Mouse (Mus musculus) Patski (cell line): ENCODE results near the gene Nup210l. TPM values are rescaled to one million over a fixed set of nuclear protein-coding genes. Genes with fewer than 3 reads are reported as not detected.

ENCODE experiments used
- ATAC-seq: fragments of 100-300 bp; one replicate; pipeline ENCODE4 v1.8.0; 2021
- CTCF ChIA-PET: fragments of 350-600 bp; sonication (Branson Sonifier 250); formaldehyde crosslinking; loops from one replicate; lab custom pipeline; 2022; ENCODE audit warnings: inconsistent platforms; lab: Charles Lee
- POLR2A ChIA-PET: fragments of 350-600 bp; sonication (Branson Sonifier 250); formaldehyde crosslinking; loops from one replicate; lab custom pipeline; 2022; ENCODE audit warnings: antibody characterized with exemption, inconsistent platforms; lab: Charles Lee
- DNase-seq: peaks from one replicate; pipeline ENCODE4 v3.0.0-alpha.2; 2011; ENCODE audit warnings: low read depth, low spot score
- H3K27me3 ChIP-seq: fragments of 371-371 bp; one replicate; pipeline ENCODE4 v1.5.1; 2021
- CTCF ChIP-seq: fragments of 100-300 bp; IDR thresholded peaks from one replicate; pipeline ENCODE4 v1.5.1; 2021
- in situ Hi-C: fragments of 300-500 bp; cut with MboI; formaldehyde crosslinking; loops from 3 replicates; pipeline ENCODE4 v1.11.1; 2018; ENCODE audit warnings: low pct_unique_long_range_greater_than_20kb, mixed read lengths
- polyA plus RNA-seq: library from polyadenylated mRNA; unstranded; gene quantifications from one replicate; pipeline ENCODE4 v1.2.3, GENCODE M21; 2021

Nup210l gene
- 0.46 TPM for polyA plus RNA-seq

DNA sequence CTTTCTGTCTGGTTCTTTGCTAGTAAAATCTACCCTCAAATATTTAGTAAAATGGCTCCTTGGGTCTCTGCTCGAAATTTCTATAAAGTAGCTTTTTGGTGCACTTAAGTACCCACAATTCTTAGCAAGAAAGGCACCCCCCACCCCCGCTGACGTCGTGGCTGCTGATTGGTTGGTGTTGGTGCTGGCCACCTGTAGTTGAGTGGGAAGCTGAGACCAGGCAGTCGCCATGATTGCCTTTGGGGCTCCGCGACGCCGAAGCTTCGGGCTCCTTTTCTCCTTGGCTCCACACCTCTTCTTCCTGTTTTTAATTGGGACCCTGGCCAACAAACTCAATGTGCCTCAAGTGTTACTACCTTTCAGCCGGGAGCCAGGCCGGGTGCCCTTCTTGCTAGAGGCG lies at the start of gene Nup210l:
TSS of gene Nup210l (plus strand) at position 195 of the 400 bp plus-strand sequence.
- ATAC-seq: no peak
- TF ChIP-seq CTCF: no peak

DNA sequence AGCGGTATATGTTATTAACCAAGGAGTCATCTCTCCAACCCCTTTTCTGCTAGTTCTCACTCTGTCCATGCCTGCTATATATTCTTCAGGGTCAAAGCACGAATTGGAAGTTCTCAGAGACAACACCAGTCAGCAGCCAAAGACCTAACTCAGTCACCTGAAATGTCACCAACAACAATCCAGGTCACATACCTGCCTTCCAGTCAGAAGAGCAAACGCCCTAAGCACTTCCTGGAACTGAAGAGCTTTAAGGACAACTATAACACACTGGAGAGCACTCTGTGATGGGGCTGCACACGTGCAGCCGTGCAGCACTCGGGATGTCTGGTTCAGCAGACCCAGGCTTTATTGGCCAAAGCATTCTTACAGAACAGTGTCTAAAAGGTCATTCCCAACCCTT lies 42.4 kb upstream of the Nup210l start:
- CTCF ChIA-PET: interaction anchor here (1.0 kb wide), 1 partner anchor 16 kb away, joined by 3 read pairs; no protein-coding TSS in a partner anchor
- no peak for TF ChIP-seq CTCF

More for the DNA sequence above, at the start of gene Nup210l:
- in situ Hi-C loops: no loop called here
- CTCF ChIA-PET: no interaction called here
- H3K27me3 ChIP-seq: no peaks in the 10 kb centered on the region
- POLR2A ChIA-PET: no interaction called here
- no peak for DNase-seq

DNA sequence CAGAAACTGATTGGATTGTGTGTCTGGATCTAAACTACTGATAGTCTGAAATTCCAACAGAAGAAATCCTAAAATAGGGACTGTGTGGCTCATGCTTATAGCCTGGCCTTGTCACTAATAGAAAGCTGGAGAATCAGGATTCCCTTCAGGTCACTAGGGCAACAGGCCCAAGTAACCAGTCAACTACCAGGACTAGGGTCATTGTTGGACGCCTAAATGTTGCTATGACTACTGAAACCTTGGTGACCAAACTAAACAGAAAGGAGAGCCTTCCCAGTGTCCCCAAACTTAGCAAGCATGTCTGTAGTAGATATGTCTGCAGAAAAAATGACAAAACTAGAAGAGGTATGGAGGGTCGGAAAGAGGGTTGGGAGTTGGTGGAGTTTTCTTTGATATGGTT lies 41.4 kb upstream of the Nup210l start:
- no peak for DNase-seq
- H3K27me3 ChIP-seq: no peaks in the 10 kb centered on the region
- in situ Hi-C loops: no loop called here
- ChIA-PET CTCF (interaction anchor here (5.8 kb wide), 1 partner anchor 15 kb away, joined by 67 read pairs; no protein-coding TSS in a partner anchor), POLR2A (no interaction called here)
- no peak for ATAC-seq
- TF ChIP-seq CTCF: no peak

More for the DNA sequence above, 42.4 kb upstream of the Nup210l start:
- in situ Hi-C loops: no loop called here
- ATAC-seq (no peak), DNase-seq (no peak)
- POLR2A ChIA-PET: no interaction called here
- no peaks in the 10 kb centered on the region for H3K27me3 ChIP-seq

DNA sequence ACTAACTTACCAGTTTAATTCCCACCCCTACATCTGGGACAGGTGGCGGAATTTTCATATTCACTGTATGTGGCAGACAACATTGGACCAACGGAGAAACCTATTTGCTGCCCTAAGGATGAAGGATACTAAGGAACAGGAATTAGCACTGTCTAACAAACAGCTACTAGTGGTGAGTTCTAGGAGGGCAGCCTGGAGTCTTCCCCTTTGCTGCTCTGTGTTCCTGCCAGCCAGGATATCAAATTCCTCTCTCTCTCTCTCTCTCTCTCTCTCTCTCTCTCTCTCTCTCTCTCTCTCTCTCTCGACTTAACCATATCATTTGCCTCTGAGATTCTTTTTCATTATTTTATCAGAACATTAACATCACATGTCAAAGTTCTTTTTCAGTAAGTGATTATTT lies 39.5 kb upstream of the Nup210l start:
- no peak for ATAC-seq
- ChIA-PET CTCF (interaction anchor here (0.8 to 5.8 kb wide), 14 partner anchors 9 to 118 kb away, joined by 3 to 67 read pairs (median 6); partner anchors contain the start of genes Atp8b2 and Ubap2l), POLR2A (interaction anchor here (0.7 to 3.4 kb wide), 4 partner anchors 9 to 33 kb away, joined by 7 to 15 read pairs (median 12); no protein-coding TSS in a partner anchor)
- TF ChIP-seq CTCF: no peak
- H3K27me3 ChIP-seq: no peaks in the 10 kb centered on the region
- no peak for DNase-seq
- in situ Hi-C loops: no loop called here

DNA sequence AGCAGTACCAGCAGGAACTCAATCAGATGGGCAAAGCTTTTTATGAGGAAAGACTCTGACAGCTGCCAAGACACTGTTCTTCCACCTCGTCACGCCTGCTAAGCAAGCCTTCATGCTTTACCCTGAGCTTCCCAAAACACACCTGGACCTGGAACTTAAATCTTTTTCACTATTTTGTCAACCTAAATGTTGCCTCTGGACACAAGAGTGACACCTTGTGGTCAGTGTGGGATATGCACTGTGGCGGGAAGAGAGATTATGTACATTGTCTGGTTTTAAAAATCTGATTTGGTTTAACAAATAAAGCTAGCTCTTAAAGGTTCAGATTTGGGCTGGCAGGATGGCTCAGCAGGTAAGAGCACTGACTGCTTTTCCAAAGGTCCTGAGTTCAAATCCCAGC lies 38.4 kb upstream of the Nup210l start:
- peak; percentile 98 for TF ChIP-seq CTCF
- CTCF ChIA-PET: interaction anchor here (0.7 to 5.8 kb wide), 35 partner anchors 9 to 289 kb away, joined by 3 to 67 read pairs (median 4); partner anchors contain the start of genes Atp8b2 and Ubap2l
- in situ Hi-C loops: no loop called here
- POLR2A ChIA-PET: interaction anchor here (1.3 to 3.4 kb wide), 4 partner anchors 10 to 13 kb away, joined by 4 to 15 read pairs (median 12); no protein-coding TSS in a partner anchor
- ATAC-seq: no peak
- no peaks in the 10 kb centered on the region for H3K27me3 ChIP-seq
- no peak for DNase-seq

DNA sequence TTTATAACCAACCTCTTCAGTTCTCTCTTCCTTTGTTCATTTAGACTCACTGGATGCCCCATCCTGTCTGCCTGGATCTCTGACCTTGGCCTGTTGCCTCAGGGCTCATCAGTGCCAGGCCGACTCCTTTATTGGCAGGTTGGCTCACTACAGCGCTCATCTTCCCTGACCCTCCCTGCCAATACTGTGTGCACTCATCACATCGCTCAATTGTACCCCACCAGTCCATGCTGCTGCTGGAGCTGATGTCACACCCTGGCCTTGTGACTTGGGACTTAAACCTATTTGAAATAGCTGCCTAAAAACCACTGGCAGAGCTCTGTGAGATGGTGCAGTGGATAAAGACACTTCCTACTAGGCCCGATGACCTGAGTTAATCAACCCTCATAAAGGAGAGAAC lies 36.1 kb upstream of the Nup210l start:
- TF ChIP-seq CTCF: no peak
- no peak for DNase-seq
- H3K27me3 ChIP-seq: no peaks in the 10 kb centered on the region
- in situ Hi-C loops: no loop called here
- ChIA-PET CTCF (interaction anchor here (3.9 to 5.8 kb wide), 2 partner anchors 10 to 13 kb away, joined by 51 to 67 read pairs; partner anchors contain the start of gene Ubap2l), POLR2A (no interaction called here)
- ATAC-seq: no peak

DNA sequence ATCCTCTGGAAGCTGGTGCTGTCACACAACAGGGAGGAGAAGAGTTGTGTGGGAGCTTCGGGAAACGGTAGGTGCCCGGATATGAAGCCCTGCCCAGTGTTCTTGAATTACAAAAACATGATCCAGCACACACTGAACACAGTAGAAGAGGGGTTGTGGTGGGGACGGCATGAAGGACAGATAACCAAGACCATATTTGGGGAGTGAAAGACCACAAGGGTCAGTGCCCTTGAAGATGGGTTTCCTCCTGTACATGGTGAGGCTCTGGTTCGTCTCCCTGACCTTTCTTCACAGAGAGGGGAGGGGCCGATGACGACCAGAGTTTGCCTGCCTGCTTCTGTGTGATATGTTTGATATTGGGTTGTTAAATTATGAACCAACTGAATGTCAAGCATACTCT lies 34.2 kb upstream of the Nup210l start:
- no peak for TF ChIP-seq CTCF
- in situ Hi-C loops: loop anchor here (5.0 to 10.0 kb wide), 2 partner anchors 117 to 255 kb away; no protein-coding TSS in a partner anchor
- DNase-seq: no peak
- no peaks in the 10 kb centered on the region for H3K27me3 ChIP-seq
- ATAC-seq: no peak
- CTCF ChIA-PET: interaction anchor here (1.2 to 1.8 kb wide), 3 partner anchors 9 to 258 kb away, joined by 3 to 17 read pairs (median 4); no protein-coding TSS in a partner anchor
- POLR2A ChIA-PET: no interaction called here

DNA sequence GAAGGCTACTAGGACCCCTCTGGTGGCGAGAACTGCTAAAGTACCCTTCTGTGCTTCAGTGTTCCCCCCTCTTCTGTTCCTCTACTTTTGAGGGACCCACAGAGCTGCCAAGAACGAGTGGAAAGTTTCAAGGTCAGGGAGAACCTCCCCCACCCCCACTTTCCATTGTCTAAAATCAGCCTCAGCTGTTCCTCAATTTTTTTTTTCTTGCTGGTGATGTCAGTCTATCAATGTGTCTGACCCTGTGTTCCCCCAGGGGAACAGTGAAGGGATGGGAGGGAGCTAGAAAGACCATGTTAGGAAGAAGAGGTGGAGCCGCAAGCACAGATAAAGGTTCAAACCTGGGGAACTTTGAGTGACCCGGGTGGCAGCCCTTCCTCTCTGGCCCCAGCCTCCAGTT lies 31.6 kb upstream of the Nup210l start, which contains the start of gene Tpm3:
TSS of gene Tpm3 (plus strand) at position 356 of the 400 bp plus-strand sequence.
- ATAC-seq (no peak), DNase-seq (no peak)
- in situ Hi-C loops: loop anchor here (5.0 to 10.0 kb wide), 2 partner anchors 120 to 257 kb away; no protein-coding TSS in a partner anchor
- POLR2A ChIA-PET: interaction anchor here (1.3 kb wide), 1 partner anchor 19 kb away, joined by 3 read pairs; no protein-coding TSS in a partner anchor
- CTCF ChIA-PET: interaction anchor here (0.9 to 1.0 kb wide), 2 partner anchors 11 to 15 kb away, joined by 4 read pairs; no protein-coding TSS in a partner anchor
- TF ChIP-seq CTCF: no peak
- no peaks in the 10 kb centered on the region for H3K27me3 ChIP-seq

DNA sequence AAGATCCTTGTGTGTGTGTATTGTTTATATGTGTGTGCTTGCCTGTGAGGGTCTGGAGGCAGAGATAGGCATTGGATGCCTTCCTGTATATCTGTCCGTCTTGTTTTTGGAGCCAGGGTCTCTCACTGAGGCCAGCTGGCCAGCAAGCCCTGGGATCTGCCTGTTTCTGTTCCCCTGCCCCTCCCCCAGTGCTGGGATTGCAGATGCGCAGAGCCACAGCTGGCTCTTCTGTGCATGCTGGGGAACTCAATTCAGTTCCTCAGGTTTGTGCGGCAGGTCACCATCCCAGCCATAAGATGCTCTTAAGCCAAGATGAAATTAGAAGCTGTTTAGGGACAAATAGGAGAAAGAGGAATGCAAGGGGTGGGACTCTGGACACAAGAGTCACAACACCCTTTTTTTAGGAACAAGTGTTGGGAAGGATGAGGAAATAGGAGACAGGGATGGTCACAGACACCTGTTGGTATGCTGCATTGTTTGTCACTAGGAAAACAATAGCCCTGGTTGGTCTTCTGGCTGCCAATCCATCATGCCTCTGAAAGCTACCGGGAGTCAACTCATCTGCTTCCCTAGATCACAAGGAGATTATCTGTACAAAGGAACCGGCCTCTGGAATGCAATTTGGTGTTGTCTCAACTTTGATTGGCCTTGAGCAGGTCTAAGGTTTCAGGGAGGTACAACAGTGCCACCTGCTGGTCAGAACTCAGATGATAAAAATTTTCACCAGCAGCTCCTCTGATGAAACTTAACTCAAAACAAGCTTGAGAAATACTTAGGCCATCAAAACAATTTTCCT lies 26.8 kb upstream of the Nup210l start:
- in situ Hi-C loops: loop anchor here (5.0 to 10.0 kb wide), 2 partner anchors 262 to 290 kb away; no protein-coding TSS in a partner anchor
- H3K27me3 ChIP-seq: no peaks in the 10 kb centered on the region
- no peak for TF ChIP-seq CTCF
- DNase-seq (peak; percentile 79), ATAC-seq (no peak)
- CTCF ChIA-PET: interaction anchor here (0.6 to 4.6 kb wide), 46 partner anchors 8 to 302 kb away, joined by 3 to 67 read pairs (median 4); partner anchors contain the start of genes Atp8b2, Hax1 and Jtb
- POLR2A ChIA-PET: interaction anchor here (1.2 to 3.1 kb wide), 2 partner anchors 12 to 113 kb away, joined by 3 to 15 read pairs; no protein-coding TSS in a partner anchor

DNA sequence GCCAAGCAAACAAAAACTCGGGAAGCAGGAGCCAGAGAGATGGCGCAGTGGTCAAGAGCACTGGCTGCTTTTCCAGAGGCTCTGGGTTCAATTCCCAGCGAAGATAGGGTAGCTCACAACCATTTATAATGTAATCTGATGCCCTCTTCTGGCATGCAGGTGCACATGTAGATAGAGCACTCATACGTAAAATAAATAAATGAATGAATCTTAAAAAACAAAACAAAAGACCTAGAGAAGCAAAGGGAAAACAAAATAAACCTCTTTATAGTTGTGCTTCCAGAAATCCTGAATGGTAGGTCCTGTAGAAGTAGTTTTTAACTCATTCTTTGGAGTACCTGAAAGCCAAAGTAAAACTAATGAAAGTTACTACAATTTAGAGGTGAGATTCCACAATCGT lies 25.7 kb upstream of the Nup210l start:
- ATAC-seq (no peak), DNase-seq (no peak)
- ChIA-PET CTCF (interaction anchor here (0.7 to 4.6 kb wide), 33 partner anchors 9 to 428 kb away, joined by 3 to 67 read pairs (median 4); partner anchors contain the start of genes Atp8b2 and Hax1), POLR2A (interaction anchor here (0.6 to 3.1 kb wide), 3 partner anchors 13 to 657 kb away, joined by 3 to 15 read pairs (median 5); no protein-coding TSS in a partner anchor)
- no peaks in the 10 kb centered on the region for H3K27me3 ChIP-seq
- TF ChIP-seq CTCF: no peak
- in situ Hi-C loops: loop anchor here (5.0 to 10.0 kb wide), 2 partner anchors 263 to 291 kb away; no protein-coding TSS in a partner anchor
